Mouse (Mus musculus): ENCODE measurements around the gene Cyth1.

Gene Cyth1

GRCm38 (mm10) chr11:118248150-118249011 is at the start of gene Cyth1:
Gene Cyth1 (minus strand): TSS chr11:118248592.
- DNase-seq = peak; percentile 100

- DNase-seq = peak; percentile 24
These were observed 49.6 kb upstream of the Cyth1 start for GRCm38 (mm10) chr11:118297967-118298366.

GRCm38 (mm10) chr11:118295026-118295425 is 46.6 kb upstream of the Cyth1 start:
- no peak for DNase-seq

GRCm38 (mm10) chr11:118292671-118293070 is 44.3 kb upstream of the Cyth1 start:
- no peak for DNase-seq

- DNase-seq = peak; percentile 98
These were observed 41.9 kb upstream of the Cyth1 start, which contains the start of gene Usp36 for GRCm38 (mm10) chr11:118289999-118290889. Gene Usp36 (minus strand): TSS chr11:118290244.

GRCm38 (mm10) chr11:118289562-118289961 is 41.2 kb upstream of the Cyth1 start:
- DNase-seq = no peak

- DNase-seq = no peak
These were observed 40.7 kb upstream of the Cyth1 start for GRCm38 (mm10) chr11:118289037-118289511.

- no peak for DNase-seq
These were observed 39.2 kb upstream of the Cyth1 start for GRCm38 (mm10) chr11:118287573-118287972.

- DNase-seq = no peak
These were observed 38.0 kb upstream of the Cyth1 start for GRCm38 (mm10) chr11:118286434-118286833.

- no peak for DNase-seq
These were observed 37.4 kb upstream of the Cyth1 start for GRCm38 (mm10) chr11:118285791-118286190.

- DNase-seq = no peak
These were observed 31.8 kb upstream of the Cyth1 start for GRCm38 (mm10) chr11:118280218-118280617.

- no peak for DNase-seq
These were observed 27.9 kb upstream of the Cyth1 start for GRCm38 (mm10) chr11:118276328-118276727.

GRCm38 (mm10) chr11:118275092-118275491 is 26.7 kb upstream of the Cyth1 start:
- no peak for DNase-seq

- DNase-seq = peak; percentile 73
These were observed 21.4 kb upstream of the Cyth1 start for GRCm38 (mm10) chr11:118269827-118270226.

GRCm38 (mm10) chr11:118266666-118267046 is 18.3 kb upstream of the Cyth1 start:
- no peak for DNase-seq

GRCm38 (mm10) chr11:118266044-118266665 is 17.8 kb upstream of the Cyth1 start:
- no peak for DNase-seq

- DNase-seq = no peak
These were observed 17.2 kb upstream of the Cyth1 start for GRCm38 (mm10) chr11:118265621-118266020.

GRCm38 (mm10) chr11:118263146-118263545 is 14.8 kb upstream of the Cyth1 start:
- DNase-seq = no peak

- peak; percentile 56 for DNase-seq
These were observed 11.7 kb upstream of the Cyth1 start for GRCm38 (mm10) chr11:118260081-118260480.

- no peak for DNase-seq
These were observed 11.2 kb upstream of the Cyth1 start for GRCm38 (mm10) chr11:118259580-118259979.

GRCm38 (mm10) chr11:118256371-118256770 is 8.0 kb upstream of the Cyth1 start:
- no peak for DNase-seq

GRCm38 (mm10) chr11:118254159-118254951 is 6.0 kb upstream of the Cyth1 start:
- no peak for DNase-seq

Data from thymus, postnatal 25 days (tissue).